Mouse (Mus musculus) megakaryocyte, embryonic 14.5 days (primary cell): Measurements from ENCODE around the gene Akain1.

Source experiments
- FLI1 ChIP-seq: IDR thresholded peaks from 2 replicates; pipeline ENCODE4 v1.6.1; 2012; ENCODE audit warnings: low read length, inconsistent platforms, mixed read lengths
- GATA1 ChIP-seq: IDR thresholded peaks from 3 replicates; pipeline ENCODE4 v1.6.1; 2012; ENCODE audit warnings: mixed read lengths, low read length, inconsistent platforms, borderline replicate concordance

- TF ChIP-seq GATA1 (no peak), FLI1 (no peak)
Observed at GRCm38 (mm10) chr17:69472401-69472800, 33.3 kb downstream of the Akain1 start.
